Mouse (Mus musculus) hindbrain, embryonic 11.5 days (tissue): ENCODE measurements around the gene Gm10160. TPM values are rescaled to one million over a fixed set of nuclear protein-coding genes. Genes with fewer than 3 reads are reported as not detected.

Experiments used
- ATAC-seq: fragments of 200-750 bp; cut with Nextera tagmentation; 2 replicates; pipeline ENCODE4 v1.8.0; 2017; ENCODE audit warnings: mild to moderate bottlenecking, moderate TSS enrichment, moderate library complexity; ENCODE audit not compliant: low FRiP score
- DNase-seq: peaks from one replicate; pipeline ENCODE4 v3.0.0-alpha.2; 2015; ENCODE audit warnings: low spot score
- H3K27ac ChIP-seq: fragments of 300-500 bp; sonication (generic); 2 replicates; pipeline ENCODE4 v1.5.1; 2014; ENCODE audit warnings: mild to moderate bottlenecking, low read depth, low read length
- H3K27me3 ChIP-seq: fragments of 300-500 bp; sonication (generic); 2 replicates; pipeline ENCODE4 v1.6.1; 2014; ENCODE audit warnings: mild to moderate bottlenecking, low read length, moderate library complexity, mixed read lengths; ENCODE audit not compliant: control insufficient read depth, insufficient read depth
- H3K36me3 ChIP-seq: fragments of 300-500 bp; sonication (generic); 2 replicates; pipeline ENCODE4 v1.6.1; 2014; ENCODE audit warnings: mild to moderate bottlenecking, low read length, moderate library complexity, mixed read lengths; ENCODE audit not compliant: control insufficient read depth, insufficient read depth
- H3K4me1 ChIP-seq: fragments of 300-500 bp; sonication (generic); replicated peaks from 2 replicates; pipeline ENCODE4 v1.6.1; 2014; ENCODE audit warnings: low read length, mixed read lengths; ENCODE audit not compliant: control insufficient read depth, insufficient read depth
- H3K4me2 ChIP-seq: fragments of 300-500 bp; sonication (generic); replicated peaks from 2 replicates; pipeline ENCODE4 v1.6.1; 2014; ENCODE audit warnings: mild to moderate bottlenecking, low read depth, low read length
- H3K4me3 ChIP-seq: fragments of 300-500 bp; sonication (generic); 2 replicates; pipeline ENCODE4 v1.5.1; 2014; ENCODE audit warnings: low read depth, low read length
- H3K9ac ChIP-seq: fragments of 300-500 bp; sonication (generic); 2 replicates; pipeline ENCODE4 v1.6.1; 2014; ENCODE audit warnings: low read depth, low read length
- H3K9me3 ChIP-seq: fragments of 300-500 bp; sonication (generic); 2 replicates; pipeline ENCODE4 v1.6.1; 2016; ENCODE audit warnings: low read length; ENCODE audit not compliant: control insufficient read depth
- WGBS: fragments of 180-500 bp; shearing (Covaris S2); extraction: QIAGEN DNeasy Blood & Tissue Kit; methylation state at CpG from one replicate; pipeline ENCODE4 v1.1.7; 2014; 5-methylcytosine and 5-hydroxymethylcytosine counted together
- polyA plus RNA-seq: library from polyadenylated mRNA; unstranded; fragments of >200 nt; fragmentation: Nextera tagmentation; extraction: Ambion mirVana; gene quantifications from 2 replicates; pipeline ENCODE4 v1.2.1, GENCODE M21; 2014

The Gm10160 gene
- polyA plus RNA-seq, 1 experiment from 2014 or later, result not detected

DNA sequence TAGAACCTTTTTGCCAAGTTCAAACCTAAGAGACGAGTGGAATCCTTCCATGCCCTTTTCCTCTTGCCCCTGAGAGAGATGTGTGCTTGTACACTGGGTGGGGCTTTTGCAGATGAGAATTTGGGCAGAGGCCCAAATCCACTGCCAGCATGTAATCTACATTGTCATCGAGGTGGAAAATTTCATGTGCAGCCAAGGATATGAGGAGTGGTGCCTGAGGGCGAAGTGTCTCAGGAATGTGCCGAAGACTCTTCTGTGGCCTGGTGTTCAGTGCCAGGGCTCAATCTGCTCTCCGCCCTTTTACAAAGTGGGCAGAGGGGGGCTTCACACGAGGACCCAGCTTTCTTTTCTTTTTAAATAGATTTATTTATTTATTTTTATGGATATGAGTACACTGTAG, 19.0 kb upstream of the Gm10160 start:
- WGBS, result 85% methylated on average over 6 of the region's 6 CpGs

DNA sequence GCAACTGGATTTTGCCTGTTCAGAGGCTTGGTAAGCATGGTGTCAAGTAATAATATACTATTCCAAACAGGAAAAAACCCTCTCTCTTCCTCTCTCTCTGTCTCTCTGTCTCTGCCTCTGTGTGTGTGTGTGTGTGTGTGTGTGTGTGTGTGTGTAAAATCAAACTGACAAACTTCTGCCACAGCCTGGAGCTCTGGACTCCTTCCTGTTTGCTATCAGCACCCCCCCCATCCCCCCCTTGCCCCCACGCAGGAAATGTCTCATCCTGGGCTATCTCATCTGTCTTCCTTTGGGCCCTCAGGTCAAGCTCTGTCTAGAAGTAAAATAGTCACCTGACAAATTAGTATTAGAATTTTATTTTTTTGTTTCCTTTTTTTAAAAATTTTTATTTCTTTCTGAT, 18.2 kb upstream of the Gm10160 start:
- Histone ChIP-seq H3K36me3 (no peaks in the 10 kb centered on the region), H3K4me2 (no peak overlapping the region), H3K27me3 (no peaks in the 10 kb centered on the region), H3K9ac (no peak overlapping the region), H3K4me3 (no peak overlapping the region), H3K9me3 (no peaks in the 10 kb centered on the region), H3K4me1 (no peaks in the 10 kb centered on the region), H3K27ac (no peak overlapping the region)
- ATAC-seq, result no peak
- 57% methylated on average over 1 of the region's 1 CpGs for WGBS
- no peak for DNase-seq

More for the DNA sequence above, 19.0 kb upstream of the Gm10160 start:
- Histone ChIP-seq H3K27ac (no peak overlapping the region), H3K4me2 (no peak overlapping the region), H3K27me3 (no peaks in the 10 kb centered on the region), H3K36me3 (no peaks in the 10 kb centered on the region), H3K9ac (no peak overlapping the region), H3K9me3 (no peaks in the 10 kb centered on the region), H3K4me1 (no peaks in the 10 kb centered on the region), H3K4me3 (no peak overlapping the region)
- ATAC-seq (no peak), DNase-seq (no peak)

DNA sequence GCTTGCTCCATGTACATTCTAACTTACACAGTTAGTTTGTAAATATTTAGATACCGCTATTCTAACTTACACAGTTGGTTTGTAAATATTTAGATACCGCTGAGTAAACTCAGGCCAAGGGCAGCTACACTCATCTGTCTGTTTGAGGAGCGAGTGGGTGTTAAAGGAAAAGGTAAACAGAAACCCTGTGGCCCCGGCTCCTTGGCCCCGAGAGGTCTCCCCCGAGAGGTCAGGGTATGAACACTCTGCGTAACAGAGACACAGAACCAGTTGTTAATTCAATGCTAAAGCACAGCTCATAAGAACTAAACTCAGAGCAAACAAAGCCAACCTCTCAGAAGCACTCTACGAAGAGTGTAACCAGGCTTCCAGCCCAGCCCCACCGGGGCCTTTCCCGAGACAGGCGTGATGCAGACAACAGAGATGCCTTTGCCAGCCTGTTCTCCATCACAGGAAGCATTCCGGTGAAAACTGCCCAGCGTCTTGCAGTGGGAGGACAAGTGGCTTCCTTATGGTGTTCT, 17.0 kb upstream of the Gm10160 start:
- Histone ChIP-seq H3K4me2 (no peak overlapping the region), H3K9me3 (no peaks in the 10 kb centered on the region), H3K9ac (no peak overlapping the region), H3K36me3 (no peaks in the 10 kb centered on the region), H3K4me3 (no peak overlapping the region), H3K4me1 (no peaks in the 10 kb centered on the region), H3K27ac (no peak overlapping the region), H3K27me3 (no peaks in the 10 kb centered on the region)
- 77% methylated on average over 13 of the region's 13 CpGs for WGBS
- DNase-seq (no peak), ATAC-seq (no peak)

DNA sequence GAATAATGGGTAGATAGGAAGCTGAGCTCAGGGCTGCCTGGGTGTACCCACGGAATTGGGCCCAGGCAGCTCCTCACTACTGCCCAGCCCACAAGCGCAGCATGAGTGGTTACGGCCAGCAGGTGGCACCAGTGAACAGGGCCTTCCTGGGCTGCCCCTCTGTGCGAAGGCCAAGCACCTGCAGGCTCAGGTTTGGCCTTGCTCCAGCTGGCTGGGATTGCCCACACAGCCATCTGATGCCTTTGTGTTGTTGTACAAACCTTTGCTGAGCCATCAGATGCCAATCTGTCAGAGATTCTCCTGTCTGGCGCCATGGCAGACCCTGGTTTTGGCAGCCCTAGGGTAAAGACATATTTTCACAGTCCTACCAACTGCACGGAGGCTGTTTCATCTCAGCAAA, 12.6 kb upstream of the Gm10160 start:
- Histone ChIP-seq H3K27ac (no peak overlapping the region), H3K36me3 (no peaks in the 10 kb centered on the region), H3K9me3 (no peaks in the 10 kb centered on the region), H3K4me2 (no peak overlapping the region), H3K27me3 (no peaks in the 10 kb centered on the region), H3K4me1 (no peaks in the 10 kb centered on the region), H3K9ac (no peak overlapping the region), H3K4me3 (no peak overlapping the region)
- DNase-seq, result peak; percentile 85
- ATAC-seq, result peak; percentile 70
- 25% methylated on average over 6 of the region's 6 CpGs for WGBS

DNA sequence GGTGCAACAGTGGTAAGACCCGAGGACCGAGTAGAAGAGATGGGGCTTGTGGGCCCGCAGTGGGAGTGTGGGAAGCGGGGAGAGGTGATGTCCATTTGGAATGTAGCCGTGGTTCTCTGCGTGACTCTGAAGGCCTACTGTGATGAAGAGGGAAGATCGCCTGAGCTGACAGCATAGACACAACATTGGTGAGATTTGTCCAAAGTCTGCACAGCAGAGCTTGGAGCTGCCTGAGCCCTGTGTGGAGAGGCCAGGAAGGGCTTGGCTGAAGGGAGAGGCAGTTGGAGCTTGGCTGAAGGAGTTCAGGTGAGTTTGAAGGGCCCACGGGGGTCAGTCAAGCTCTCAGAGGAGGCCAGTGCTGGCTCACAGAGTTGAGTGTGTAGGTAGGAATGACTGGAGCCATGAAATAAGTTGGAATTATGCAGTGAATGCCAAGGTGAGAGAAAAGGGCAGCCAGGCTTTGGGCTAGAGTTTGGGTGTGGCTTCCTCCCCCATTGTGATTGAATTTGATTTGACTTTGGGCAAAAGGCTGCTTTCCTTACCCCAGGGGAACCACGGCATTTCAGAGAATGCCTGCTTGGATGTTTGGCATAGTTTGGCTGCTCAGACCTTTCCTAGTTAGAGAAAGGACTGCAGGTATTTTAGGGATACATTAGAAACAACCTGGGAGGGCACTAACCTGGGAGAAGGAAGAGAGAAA, 11.8 kb upstream of the Gm10160 start:
- no peak overlapping the region for H3K27ac ChIP-seq
- no peak for ATAC-seq

DNA sequence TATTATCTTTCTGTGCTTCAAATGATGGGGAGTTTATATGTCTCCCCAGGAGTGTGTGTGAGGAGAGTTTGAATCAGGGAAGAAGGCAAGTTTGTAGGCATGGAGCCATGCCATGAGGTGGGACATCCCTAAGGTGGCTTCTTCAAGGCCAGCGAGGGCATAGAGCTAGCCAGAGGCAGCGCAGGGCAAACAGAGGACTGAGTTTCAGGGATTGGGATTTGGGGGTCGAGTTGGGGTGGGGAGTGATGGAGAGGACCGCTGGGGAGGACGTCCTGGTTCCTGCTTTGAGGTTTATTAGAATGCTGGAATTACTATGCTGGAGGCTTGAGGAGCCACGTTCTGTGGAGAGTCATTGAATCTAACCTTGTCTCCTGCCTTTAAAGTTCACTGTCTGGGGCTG, 10.3 kb upstream of the Gm10160 start:
- Histone ChIP-seq H3K27me3 (no peaks in the 10 kb centered on the region), H3K9ac (no peak overlapping the region), H3K36me3 (no peaks in the 10 kb centered on the region), H3K4me1 (no peaks in the 10 kb centered on the region), H3K4me2 (no peak overlapping the region), H3K4me3 (no peak overlapping the region), H3K9me3 (no peaks in the 10 kb centered on the region), H3K27ac (no peak overlapping the region)
- DNase-seq (no peak), ATAC-seq (no peak)
- WGBS, result 95% methylated on average over 6 of the region's 6 CpGs

More for the DNA sequence above, 11.8 kb upstream of the Gm10160 start:
- no peak overlapping the region for H3K4me3 ChIP-seq
- H3K4me1 ChIP-seq, result no peaks in the 10 kb centered on the region
- H3K9me3 ChIP-seq, result no peaks in the 10 kb centered on the region
- H3K9ac ChIP-seq, result no peak overlapping the region
- H3K36me3 ChIP-seq, result no peaks in the 10 kb centered on the region
- 91% methylated on average over 9 of the region's 9 CpGs for WGBS
- no peak overlapping the region for H3K4me2 ChIP-seq
- H3K27me3 ChIP-seq, result no peaks in the 10 kb centered on the region
- no peak for DNase-seq

DNA sequence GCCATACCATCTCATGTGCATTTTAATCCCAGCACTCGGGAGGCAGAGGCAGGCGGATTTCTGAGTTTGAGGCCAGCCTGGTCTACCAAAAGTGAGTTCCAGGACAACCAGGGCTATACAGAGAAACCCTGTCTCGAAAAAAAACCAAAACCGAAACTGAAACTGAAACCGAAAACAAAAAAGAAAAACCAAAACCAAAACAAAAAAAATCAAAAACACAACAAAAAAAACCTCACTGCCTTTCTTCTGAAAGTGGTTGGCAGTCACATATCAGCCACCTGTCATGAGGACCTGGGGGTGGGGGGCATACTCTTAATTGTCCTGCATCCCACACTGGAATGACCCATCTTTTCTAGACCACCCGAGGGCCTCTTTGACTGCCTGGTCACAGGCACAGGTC, 9.0 kb upstream of the Gm10160 start:
- DNase-seq (no peak), ATAC-seq (no peak)
- 92% methylated on average over 6 of the region's 6 CpGs for WGBS
- H3K36me3 ChIP-seq, result no peaks in the 10 kb centered on the region
- no peak overlapping the region for H3K4me3 ChIP-seq
- no peak overlapping the region for H3K4me2 ChIP-seq
- no peaks in the 10 kb centered on the region for H3K4me1 ChIP-seq
- no peak overlapping the region for H3K27ac ChIP-seq
- no peak overlapping the region for H3K9ac ChIP-seq
- no peaks in the 10 kb centered on the region for H3K9me3 ChIP-seq
- peaks cover 5% of the 10 kb centered on the region; the same call in 1 of the 2 replicates for H3K27me3 ChIP-seq

DNA sequence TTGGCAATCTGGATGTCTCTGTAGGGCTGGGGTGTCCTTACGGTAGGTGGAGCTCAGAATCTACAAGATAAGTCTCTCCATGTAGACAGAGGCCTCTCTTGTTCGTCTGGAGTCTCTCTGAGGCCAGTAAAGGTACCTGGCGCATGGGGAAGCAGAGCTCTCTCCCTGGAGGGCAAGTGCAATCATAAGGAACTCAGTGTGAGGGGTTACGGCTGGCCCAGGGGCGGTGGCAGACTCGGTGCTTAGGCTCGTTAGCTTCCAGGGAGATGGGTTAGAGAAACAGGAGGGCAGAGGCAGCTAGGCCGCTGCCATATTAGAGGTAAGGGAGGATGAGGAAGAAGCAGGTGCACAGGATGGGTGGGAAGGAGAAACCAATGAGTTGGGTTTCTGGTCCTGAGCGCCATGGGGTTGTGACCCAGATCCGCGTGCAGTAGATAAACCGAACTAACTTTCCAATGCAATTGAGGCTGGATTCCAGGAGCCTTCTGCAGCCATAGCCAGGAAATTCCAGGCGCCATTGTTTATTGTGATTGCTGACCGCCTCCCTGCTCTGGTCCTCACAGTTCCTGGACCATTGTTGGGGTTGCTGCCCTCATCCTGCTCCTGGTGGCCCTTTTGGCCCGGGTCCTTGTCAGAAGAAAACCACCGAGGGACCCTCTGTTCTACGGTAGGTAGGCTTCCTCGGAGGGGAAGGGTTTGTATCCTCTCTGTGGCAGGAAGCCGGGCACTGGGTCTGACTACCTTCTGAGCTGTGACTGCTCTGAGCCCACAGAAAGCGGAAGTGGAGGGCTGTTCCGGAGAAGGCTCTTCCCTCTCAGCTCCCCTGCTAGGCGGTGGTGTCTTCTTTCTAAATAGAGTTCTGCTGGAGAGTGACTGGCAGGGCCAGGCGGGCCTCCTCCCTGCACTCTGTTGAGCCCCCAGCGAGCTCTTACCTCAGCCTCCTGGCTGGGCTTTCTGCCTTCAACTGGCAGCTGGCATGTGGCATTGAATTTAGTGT, 7.3 kb upstream of the Gm10160 start:
- 73% methylated on average over 24 of the region's 24 CpGs for WGBS
- ATAC-seq, result no peak
- no peak for DNase-seq

More for the DNA sequence above, 7.3 kb upstream of the Gm10160 start:
- Histone ChIP-seq H3K9ac (no peak overlapping the region), H3K4me1 (peaks cover 3% of the 10 kb centered on the region; the same call in 1 of the 2 replicates), H3K36me3 (no peaks in the 10 kb centered on the region), H3K27ac (no peak overlapping the region), H3K27me3 (peaks cover 8% of the 10 kb centered on the region; the same call in 1 of the 2 replicates), H3K4me2 (no peak overlapping the region), H3K9me3 (no peaks in the 10 kb centered on the region), H3K4me3 (no peak overlapping the region)
